Mouse (Mus musculus) liver, postnatal 0 days (tissue): ENCODE data around the gene Hes7. TPM values are rescaled to one million over a fixed set of nuclear protein-coding genes. Genes with fewer than 3 reads are reported as not detected.

ENCODE experiments used
- ATAC-seq: fragments of 200-750 bp; cut with Nextera tagmentation; 2 replicates; pipeline ENCODE4 v1.8.0; 2017; ENCODE audit warnings: mild to moderate bottlenecking, moderate library complexity
- DNase-seq: peaks from one replicate; pipeline ENCODE4 v3.0.0-alpha.2; 2016
- H3K27ac ChIP-seq: fragments of 300-500 bp; sonication (generic); 2 replicates; pipeline ENCODE4 v1.5.1; 2014; ENCODE audit warnings: antibody characterized with exemption, moderate library complexity, mild to moderate bottlenecking, low read depth
- H3K27me3 ChIP-seq: fragments of 300-500 bp; sonication (generic); 2 replicates; pipeline ENCODE4 v1.6.1; 2014; ENCODE audit warnings: low read length, control low read depth, mixed read lengths; ENCODE audit not compliant: insufficient read depth
- H3K36me3 ChIP-seq: fragments of 300-500 bp; sonication (generic); replicated peaks from 2 replicates; pipeline ENCODE4 v1.6.1; 2014; ENCODE audit warnings: mild to moderate bottlenecking, control low read depth, low read length, moderate library complexity, mixed read lengths; ENCODE audit not compliant: insufficient read depth
- H3K4me1 ChIP-seq: fragments of 300-500 bp; sonication (generic); 2 replicates; pipeline ENCODE4 v1.6.1; 2014; ENCODE audit warnings: antibody characterized with exemption, mild to moderate bottlenecking, control low read depth; ENCODE audit not compliant: insufficient read depth
- H3K4me2 ChIP-seq: fragments of 300-500 bp; sonication (generic); 2 replicates; pipeline ENCODE4 v1.6.1; 2014; ENCODE audit warnings: low read depth, mild to moderate bottlenecking, low read length, moderate library complexity, mixed read lengths
- H3K4me3 ChIP-seq: fragments of 300-500 bp; sonication (generic); 2 replicates; pipeline ENCODE4 v1.5.1; 2014; ENCODE audit warnings: low read depth, low read length
- H3K9ac ChIP-seq: fragments of 300-500 bp; sonication (generic); replicated peaks from 2 replicates; pipeline ENCODE4 v1.6.1; 2014; ENCODE audit warnings: mild to moderate bottlenecking, moderate library complexity
- H3K9me3 ChIP-seq: fragments of 300-500 bp; sonication (generic); 2 replicates; pipeline ENCODE4 v1.6.1; 2016; ENCODE audit warnings: mild to moderate bottlenecking, control low read depth, low read length, mixed read lengths
- CTCF ChIP-seq: sonication (generic); IDR thresholded peaks from 2 replicates; pipeline ENCODE4 v1.5.1; 2016; ENCODE audit warnings: antibody characterized with exemption, low read depth
- EP300 ChIP-seq: IDR thresholded peaks from 2 replicates; pipeline ENCODE4 v1.6.1; 2016; ENCODE audit warnings: antibody characterized with exemption, low read depth, mild to moderate bottlenecking
- WGBS: fragments of 180-500 bp; shearing (Covaris S2); extraction: QIAGEN DNeasy Blood & Tissue Kit; methylation state at CpG from one replicate; pipeline ENCODE4 v1.1.7; 2014; ENCODE audit not compliant: insufficient replicate concordance; 5-methylcytosine and 5-hydroxymethylcytosine counted together
- polyA plus RNA-seq: library from polyadenylated mRNA; unstranded; fragments of >200 nt; fragmentation: Nextera tagmentation; extraction: Ambion mirVana; gene quantifications from 2 replicates; pipeline ENCODE4 v1.2.1, GENCODE M21; 2015

Gene Hes7
- polyA plus RNA-seq, 1 experiment from 2014 or later = 0.15 TPM

DNA sequence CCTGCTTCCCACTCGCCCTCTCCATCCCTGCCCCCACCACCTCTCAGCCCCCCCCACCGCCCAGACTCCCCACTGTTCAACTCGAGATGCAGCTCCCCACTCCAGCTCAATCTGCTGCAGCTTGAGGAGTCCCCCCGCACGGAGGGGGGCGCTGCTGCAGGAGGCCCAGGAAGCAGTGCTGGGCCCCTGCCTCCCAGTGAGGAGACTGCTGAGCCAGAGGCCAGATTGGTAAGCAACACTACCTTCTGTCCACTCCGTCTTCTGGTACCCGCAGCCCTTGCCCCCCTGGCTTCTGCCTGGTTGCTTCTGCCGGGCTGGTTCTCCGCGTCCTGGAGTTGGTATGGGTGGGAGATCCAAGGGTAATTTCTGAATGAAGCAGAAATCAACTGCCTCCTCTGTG lies 13.4 kb upstream of the Hes7 start:
- Histone ChIP-seq H3K27me3 (no peaks in the 10 kb centered on the region), H3K4me2 (no peak overlapping the region), H3K4me3 (no peak overlapping the region), H3K9me3 (no peaks in the 10 kb centered on the region), H3K36me3 (peaks cover 79% of the 10 kb centered on the region), H3K9ac (no peak overlapping the region), H3K4me1 (peaks cover 11% of the 10 kb centered on the region; the same call in 1 of the 2 replicates), H3K27ac (no peak overlapping the region)
- WGBS = 86% methylated on average over 11 of the region's 11 CpGs
- ATAC-seq (no peak), DNase-seq (no peak)
- TF ChIP-seq EP300 = no peak
- no peak for TF ChIP-seq CTCF

DNA sequence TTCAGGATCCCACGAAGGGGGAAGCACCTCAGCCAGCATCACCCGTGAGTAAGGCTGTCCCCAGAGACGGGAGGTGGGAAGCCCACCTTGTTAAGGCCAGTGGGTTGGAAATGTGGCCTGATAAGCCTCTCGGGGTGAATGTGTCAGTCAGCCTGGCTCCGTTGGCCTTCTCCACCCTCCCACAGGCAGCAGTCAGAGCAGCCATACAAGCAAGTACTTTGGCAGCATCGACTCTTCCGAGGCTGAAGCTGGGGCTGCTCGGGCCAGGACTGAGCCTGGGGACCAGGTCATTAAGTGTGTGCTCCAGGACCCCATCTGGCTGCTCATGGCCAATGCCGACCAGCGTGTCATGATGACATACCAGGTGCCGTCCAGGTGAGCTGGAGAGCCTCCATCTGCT lies 12.5 kb upstream of the Hes7 start:
- H3K4me2 ChIP-seq = no peak overlapping the region
- H3K9ac ChIP-seq = no peak overlapping the region
- WGBS = 90% methylated on average over 11 of the region's 11 CpGs
- DNase-seq (no peak), ATAC-seq (no peak)
- 0 out of 2 replicates have a peak, but pooled peaks cover 3% of the 10 kb centered on the region for H3K27me3 ChIP-seq
- H3K4me3 ChIP-seq = no peak overlapping the region
- H3K27ac ChIP-seq = no peak overlapping the region
- H3K9me3 ChIP-seq = no peaks in the 10 kb centered on the region
- TF ChIP-seq EP300 (no peak), CTCF (no peak)
- H3K36me3 ChIP-seq = peaks cover 70% of the 10 kb centered on the region
- peaks cover 13% of the 10 kb centered on the region; the same call in 1 of the 2 replicates for H3K4me1 ChIP-seq

DNA sequence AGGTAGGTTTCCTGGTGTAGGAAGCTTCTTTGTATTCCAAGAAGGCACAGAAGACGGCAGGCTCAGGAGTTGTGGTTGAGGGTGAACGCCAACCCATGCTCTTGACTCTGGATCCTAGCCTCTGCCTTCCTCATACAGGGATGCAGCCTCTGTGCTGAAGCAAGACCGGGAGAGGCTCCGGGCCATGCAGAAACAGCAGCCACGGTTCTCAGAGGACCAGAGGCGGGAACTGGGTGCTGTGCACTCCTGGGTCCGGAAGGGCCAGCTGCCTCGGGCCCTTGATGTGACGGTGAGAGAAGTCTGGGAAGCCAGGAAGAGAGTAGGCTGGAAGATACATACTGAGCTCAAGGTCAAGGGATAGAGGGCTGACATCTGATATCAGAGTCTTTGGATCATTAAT lies 12.0 kb upstream of the Hes7 start:
- TF ChIP-seq CTCF (no peak), EP300 (no peak)
- DNase-seq (no peak), ATAC-seq (no peak)
- peaks cover 65% of the 10 kb centered on the region for H3K36me3 ChIP-seq
- no peak overlapping the region for H3K4me2 ChIP-seq
- H3K9me3 ChIP-seq = no peaks in the 10 kb centered on the region
- H3K4me3 ChIP-seq = no peak overlapping the region
- WGBS = 88% methylated on average over 9 of the region's 9 CpGs
- 0 out of 2 replicates have a peak, but pooled peaks cover 3% of the 10 kb centered on the region for H3K27me3 ChIP-seq
- H3K4me1 ChIP-seq = peaks cover 13% of the 10 kb centered on the region; the same call in 1 of the 2 replicates
- no peak overlapping the region for H3K9ac ChIP-seq
- no peak overlapping the region for H3K27ac ChIP-seq

DNA sequence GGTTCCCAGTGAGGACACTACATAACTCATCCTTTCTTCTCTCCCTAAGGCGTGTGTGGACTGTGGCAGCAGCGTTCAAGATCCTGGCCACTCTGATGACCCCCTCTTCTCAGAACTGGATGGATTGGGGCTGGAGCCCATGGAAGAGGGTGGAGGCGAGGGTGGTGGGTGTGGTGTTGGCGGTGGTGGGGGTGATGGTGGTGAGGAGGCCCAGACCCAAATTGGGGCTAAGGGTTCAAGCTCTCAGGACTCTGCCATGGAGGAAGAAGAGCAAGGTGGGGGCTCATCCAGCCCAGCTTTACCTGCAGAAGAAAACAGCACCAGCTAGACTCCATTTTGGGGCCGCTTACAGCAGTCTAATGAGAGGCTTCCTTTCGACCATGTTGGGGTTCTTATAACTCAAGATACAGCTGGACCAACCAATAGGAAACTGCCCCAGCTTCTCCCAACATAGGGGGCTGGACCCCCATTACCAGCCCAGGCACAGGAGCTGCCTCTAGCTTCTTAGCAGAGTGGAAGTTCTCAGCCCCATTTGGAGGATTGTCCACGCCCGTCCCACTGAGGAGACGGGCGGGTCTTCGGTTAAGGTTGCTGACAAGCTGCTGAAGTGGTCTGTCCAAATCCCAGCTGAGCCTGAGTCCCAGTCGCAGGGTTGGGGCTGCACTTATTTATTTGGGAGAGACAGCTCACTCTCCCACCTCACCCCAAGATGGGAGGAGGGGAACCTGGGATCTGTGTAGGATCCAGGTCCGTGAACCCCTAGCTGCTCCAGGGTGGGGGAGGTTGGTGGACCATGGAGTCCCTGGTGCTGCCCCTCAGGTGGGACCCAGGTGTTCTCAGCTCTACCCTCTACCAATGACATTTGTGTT lies 10.9 kb upstream of the Hes7 start:
- peaks cover 54% of the 10 kb centered on the region for H3K36me3 ChIP-seq
- H3K27ac ChIP-seq = no peak overlapping the region
- ATAC-seq (no peak), DNase-seq (no peak)
- peaks cover 13% of the 10 kb centered on the region; the same call in 1 of the 2 replicates for H3K4me1 ChIP-seq
- TF ChIP-seq CTCF (no peak), EP300 (no peak)
- H3K4me2 ChIP-seq = no peak overlapping the region
- H3K27me3 ChIP-seq = 0 out of 2 replicates have a peak, but pooled peaks cover 3% of the 10 kb centered on the region
- H3K9me3 ChIP-seq = no peaks in the 10 kb centered on the region
- H3K4me3 ChIP-seq = no peak overlapping the region
- no peak overlapping the region for H3K9ac ChIP-seq
- WGBS = 79% methylated on average over 13 of the region's 13 CpGs

DNA sequence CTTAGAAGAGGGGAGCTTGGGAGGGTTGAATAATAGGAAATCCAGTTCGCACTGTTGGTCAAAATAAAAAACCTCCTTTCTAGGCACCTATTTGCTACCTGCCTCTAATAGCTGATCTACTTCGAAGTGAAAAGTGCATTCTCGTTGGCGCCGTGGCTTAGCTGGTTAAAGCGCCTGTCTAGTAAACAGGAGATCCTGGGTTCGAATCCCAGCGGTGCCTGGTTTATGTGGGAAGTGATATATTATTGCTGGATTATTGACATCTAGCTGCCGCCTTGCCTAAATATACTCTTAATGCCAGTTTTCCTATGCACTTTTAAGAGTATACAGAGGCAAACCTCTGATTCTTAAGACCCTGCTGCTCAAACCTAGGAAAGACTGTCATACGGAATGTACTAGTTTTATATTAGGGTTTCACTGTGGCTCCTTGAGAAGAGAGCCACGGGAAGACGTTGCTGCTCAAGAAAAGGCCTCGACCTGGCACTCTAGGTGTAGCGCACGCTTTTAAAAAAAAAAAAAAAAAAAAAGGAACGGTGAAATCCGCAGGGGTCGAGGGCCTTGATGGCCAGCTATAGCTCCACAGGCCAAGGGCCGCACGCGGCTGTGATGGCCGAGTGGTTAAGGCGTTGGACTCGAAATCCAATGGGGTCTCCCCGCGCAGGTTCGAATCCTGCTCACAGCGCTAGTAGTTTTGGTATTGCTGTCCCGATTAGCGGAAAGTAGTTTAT lies 9.7 kb upstream of the Hes7 start:
- Histone ChIP-seq H3K4me3 (peak overlapping the region; percentile 27), H3K27me3 (0 out of 2 replicates have a peak, but pooled peaks cover 3% of the 10 kb centered on the region), H3K27ac (no peak overlapping the region), H3K4me2 (peak overlapping the region; percentile 57), H3K9me3 (no peaks in the 10 kb centered on the region), H3K9ac (0 out of 2 replicates have a peak overlapping the region, but pooled peaks have one; percentile 3), H3K36me3 (peaks cover 42% of the 10 kb centered on the region), H3K4me1 (peaks cover 13% of the 10 kb centered on the region; the same call in 1 of the 2 replicates)
- TF ChIP-seq CTCF (no peak), EP300 (0 out of 2 replicates have a peak, but pooled peaks have one; percentile 6)
- WGBS = 1% methylated on average over 30 of the region's 30 CpGs
- ATAC-seq (peak; percentile 63), DNase-seq (peak; percentile 92)
